Mouse (Mus musculus) stomach, postnatal 0 days (tissue): ENCODE measurements around the gene Alox12b.

Experiments used
- CTCF ChIP-seq: IDR thresholded peaks from 2 replicates; pipeline ENCODE4 v1.5.1; 2016; ENCODE audit warnings: antibody characterized with exemption, low read depth, mild to moderate bottlenecking, moderate library complexity
- EP300 ChIP-seq: optimal IDR thresholded peaks from 2 replicates; pipeline ENCODE3; 2016; ENCODE audit warnings: antibody characterized with exemption

DNA sequence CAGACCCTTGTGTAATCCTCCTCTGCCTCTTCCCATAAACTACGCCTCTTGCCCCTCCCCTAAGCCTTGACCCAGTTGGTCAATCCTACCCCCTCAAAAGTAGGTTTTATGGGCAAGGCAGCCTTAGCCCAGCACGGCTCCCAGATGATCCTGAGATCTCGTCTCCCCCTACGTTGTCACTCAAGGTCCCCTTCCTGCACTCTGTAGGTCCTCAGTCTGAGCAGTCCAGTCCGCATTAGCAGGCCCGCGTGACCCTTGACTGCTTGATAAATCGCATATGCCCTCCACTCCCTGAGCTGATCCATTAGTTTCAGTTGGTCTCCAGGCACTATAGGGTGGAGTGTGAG, 22.2 kb upstream of the Alox12b start:
- TF ChIP-seq CTCF (no peak), EP300 (no peak)
